ENCODE assay signal across 7 mouse cellular contexts in genomic region chr7:116443004-116443696, GRCm38 (mm10). TPM values are rescaled to one million over a fixed set of nuclear protein-coding genes. Genes with fewer than 3 reads are reported as not detected.
DNase-seq lines count a peak whose midpoint lies in the region; ATAC-seq lines count a peak whose summit lies in the region.

TSS of gene Pik3c2a (minus strand) at chr7:116443449.

- peak; percentile 98 for DNase-seq in adrenal gland, adult 2 months
- peak; percentile 94 for DNase-seq in embryo, embryonic 11.5 days (ENCODE audit: low read depth, low spot score)
- DNase-seq in gastrocnemius, postnatal 36 days = peak; percentile 91 to 92
- DNase-seq in left cerebral cortex, postnatal 36 days (ENCODE audit: low spot score in 2 of 2) = peak; percentile 94 to 95
- DNase-seq in midbrain, embryonic 11.5 days (ENCODE audit: low spot score, missing footprints) = peak; percentile 99
- peak; percentile 88 for DNase-seq in skeletal muscle tissue, adult 2 months (ENCODE audit: low read depth, low spot score)

- peak within 1 kb of the TSS; percentile 88 for H3K4me2 ChIP-seq in intestine, embryonic 16.5 days (ENCODE audit: low read depth, low read length)
- peak within 1 kb of the TSS; percentile 89 for H3K4me2 ChIP-seq in midbrain, embryonic 11.5 days

- H3K36me3 ChIP-seq in intestine, embryonic 16.5 days (ENCODE audit: control insufficient read depth, insufficient read depth, low read length) = no peaks in the 10 kb centered on the region
- no peaks in the 10 kb centered on the region for H3K36me3 ChIP-seq in midbrain, embryonic 11.5 days (ENCODE audit: control insufficient read depth, insufficient read depth, low read length)

- peak within 1 kb of the TSS; percentile 99 for H3K4me3 ChIP-seq in intestine, embryonic 16.5 days (ENCODE audit: low read length)
- H3K4me3 ChIP-seq in midbrain, embryonic 11.5 days (ENCODE audit: low read depth, low read length) = peak within 1 kb of the TSS; percentile 81

- H3K27me3 ChIP-seq in intestine, embryonic 16.5 days (replicated peaks; ENCODE audit: control insufficient read depth, insufficient read depth, low read length) = no peaks in the 10 kb centered on the region
- H3K27me3 ChIP-seq in midbrain, embryonic 11.5 days (ENCODE audit: control insufficient read depth, insufficient read depth, low read length) = no peaks in the 10 kb centered on the region

- WGBS in intestine, embryonic 16.5 days = 0% methylated on average over 70 of the region's 72 CpGs
- WGBS in midbrain, embryonic 11.5 days = under 1% methylated on average over 62 of the region's 72 CpGs

- peaks cover 15% of the 10 kb centered on the region for H3K4me1 ChIP-seq in intestine, embryonic 16.5 days (ENCODE audit: control insufficient read depth, insufficient read depth, low read length)
- H3K4me1 ChIP-seq in midbrain, embryonic 11.5 days (ENCODE audit: control insufficient read depth, insufficient read depth, low read length) = peaks cover 19% of the 10 kb centered on the region

- no peaks in the 10 kb centered on the region for H3K9me3 ChIP-seq in intestine, embryonic 16.5 days (ENCODE audit: control insufficient read depth, low read length)
- H3K9me3 ChIP-seq in midbrain, embryonic 11.5 days (ENCODE audit: control insufficient read depth, low read length) = no peaks in the 10 kb centered on the region

- peak; percentile 97 for ATAC-seq in intestine, embryonic 16.5 days
- ATAC-seq in midbrain, embryonic 11.5 days (ENCODE audit: low FRiP score) = peak; percentile 99

- H3K27ac ChIP-seq in intestine, embryonic 16.5 days (ENCODE audit: low read length) = peak within 1 kb of the TSS; percentile 97
- peak within 1 kb of the TSS; percentile 91 for H3K27ac ChIP-seq in midbrain, embryonic 11.5 days (ENCODE audit: low read depth, low read length)

- intact Hi-C loops in gastrocnemius, postnatal 36 days (cut with DNase I) = loop anchor here (5.0 kb wide), 1 partner anchor 59 kb away; the partner anchor contains the start of gene Nucb2
- intact Hi-C loops in left cerebral cortex, postnatal 36 days (cut with DNase I) = loop anchor here (2.0 kb wide), 1 partner anchor 108 kb away; the partner anchor contains the start of gene Rps13

- peak within 1 kb of the TSS; percentile 94 for H3K9ac ChIP-seq in intestine, embryonic 16.5 days (ENCODE audit: low read depth, low read length)
- H3K9ac ChIP-seq in midbrain, embryonic 11.5 days (ENCODE audit: low read length) = peak within 1 kb of the TSS; percentile 94

RNA-seq across cellular contexts. Expression of gene Pik3c2a, which starts in this region (rescaled TPM):
- 10 to 100 TPM; 26.2 to 31.8 TPM for total RNA-seq in adrenal gland, adult 2 months (2021)
- 0.74 and 0.98 TPM in 2 replicates for polyA plus RNA-seq in adrenal gland, adult 2 months (2012; rRNA removed)
- total RNA-seq in gastrocnemius, postnatal 36 days (2021) = 1 to 10 TPM; 7.1 to 7.6 TPM
- 22.7 and 23.2 TPM in 2 replicates for polyA plus RNA-seq in intestine, embryonic 16.5 days (2015; fragmentation: Nextera tagmentation; extraction: Ambion mirVana)
- 10 to 100 TPM; 22.8 to 28.7 TPM for total RNA-seq in left cerebral cortex, postnatal 36 days (2021)
- polyA plus RNA-seq in midbrain, embryonic 11.5 days (2014; fragmentation: Nextera tagmentation; extraction: Ambion mirVana) = 26.3 and 26.4 TPM in 2 replicates

Comparison
In these comparisons a context has a peak if more than half of its experiments do, and no peak if none do; other contexts are left out.
1. Peak in every context shown above with its lines: DNase-seq, ATAC-seq, H3K4me3 ChIP-seq and H3K27ac ChIP-seq.
2. RNA of gene Pik3c2a (polyA plus RNA-seq): 26.3 to 26.4 TPM in midbrain, embryonic 11.5 days and 22.7 to 23.2 TPM in intestine, embryonic 16.5 days; 0.74 to 0.98 TPM in adrenal gland, adult 2 months; every median in the first group is over 10 times any median in the second.